Mouse (Mus musculus) erythroblast, embryonic 14.5 days (primary cell): ENCODE data around the gene Fdx1.

ENCODE experiments used
- GATA1 ChIP-seq: IDR thresholded peaks from 2 replicates; pipeline ENCODE4 v1.6.1; 2012; ENCODE audit warnings: low read length, inconsistent platforms, mixed read lengths
- TAL1 ChIP-seq: IDR thresholded peaks from 3 replicates; pipeline ENCODE4 v1.6.1; 2012; ENCODE audit warnings: low read length, inconsistent platforms, mixed read lengths

- TF ChIP-seq TAL1 (no peak), GATA1 (no peak)
Measured at GRCm38 (mm10) chr9:51951337-51951736, 12.0 kb downstream of the Fdx1 start.
